Mouse (Mus musculus) NIH3T3 (cell line): ENCODE results near the gene Creb3l4.

Source experiments
- DNase-seq: peaks from one replicate; pipeline ENCODE4 v3.0.0-alpha.2; 2012; ENCODE audit warnings: low read depth

Gene Creb3l4

GRCm38 (mm10) chr3:90231507-90232333 lies 11.6 kb downstream of the Creb3l4 start, which contains the start of gene Jtb:
Gene Jtb (plus strand): TSS chr3:90231597.
- peak; percentile 95 for DNase-seq

DNA sequence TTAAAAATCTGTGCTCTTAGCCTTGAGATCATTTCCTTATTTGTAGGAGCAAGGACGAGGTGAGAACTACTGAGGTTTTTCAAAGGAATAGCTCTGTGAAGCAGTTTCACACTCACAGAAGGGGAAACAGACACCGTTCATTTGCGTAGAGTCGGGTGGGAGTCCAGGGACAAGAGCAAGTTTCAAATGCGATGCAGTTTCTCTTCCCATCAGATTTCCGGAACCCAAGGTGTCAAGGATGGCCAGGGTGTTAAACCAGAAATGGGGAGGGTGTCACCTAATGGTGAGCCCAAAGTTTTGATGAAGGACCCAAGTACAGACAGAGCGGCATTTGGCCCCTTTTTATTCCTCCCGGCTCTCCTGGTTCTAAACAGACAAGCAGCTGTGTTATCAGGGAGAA lies 12.2 kb downstream of the Creb3l4 start:
- DNase-seq = no peak

- DNase-seq = no peak
These were observed 19.0 kb downstream of the Creb3l4 start for GRCm38 (mm10) chr3:90224331-90224730.

GRCm38 (mm10) chr3:90222941-90223340 lies 20.4 kb downstream of the Creb3l4 start:
- no peak for DNase-seq

DNA sequence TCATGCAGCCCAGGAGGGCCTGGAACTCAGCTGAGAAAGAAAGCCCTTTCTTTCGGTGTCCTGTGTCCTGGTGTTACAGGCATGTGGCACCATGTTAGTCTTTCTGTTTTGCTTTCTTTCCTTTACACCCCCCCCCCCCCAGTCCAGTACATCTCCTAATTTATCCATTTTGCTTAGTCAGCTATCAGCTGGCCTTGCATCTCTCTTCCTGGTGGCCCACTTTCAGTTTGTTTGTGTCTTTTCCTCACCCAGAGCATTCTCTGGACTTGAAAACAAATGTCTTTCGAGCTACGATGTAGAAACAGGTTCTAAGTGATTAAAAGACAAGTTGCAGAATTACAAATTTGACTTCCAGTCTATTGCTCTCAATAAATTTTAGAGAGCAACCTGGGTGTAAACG lies 20.9 kb downstream of the Creb3l4 start:
- no peak for DNase-seq

- no peak for DNase-seq
These were observed 22.2 kb downstream of the Creb3l4 start for GRCm38 (mm10) chr3:90221123-90221522.

GRCm38 (mm10) chr3:90220531-90220951 lies 22.8 kb downstream of the Creb3l4 start:
- DNase-seq = peak; percentile 89

GRCm38 (mm10) chr3:90220088-90220487 lies 23.2 kb downstream of the Creb3l4 start:
- peak; percentile 85 for DNase-seq

- peak; percentile 54 for DNase-seq
These were observed 27.4 kb downstream of the Creb3l4 start for GRCm38 (mm10) chr3:90215825-90216380.

GRCm38 (mm10) chr3:90213956-90214684 lies 29.2 kb downstream of the Creb3l4 start:
- DNase-seq = no peak

GRCm38 (mm10) chr3:90213377-90213866 lies 29.9 kb downstream of the Creb3l4 start, which contains the start of the genes Rps27 and Rab13:
Gene Rps27 (minus strand): TSS chr3:90213651.
Gene Rab13 (plus strand): TSS chr3:90213695.
- DNase-seq = peak; percentile 97

DNA sequence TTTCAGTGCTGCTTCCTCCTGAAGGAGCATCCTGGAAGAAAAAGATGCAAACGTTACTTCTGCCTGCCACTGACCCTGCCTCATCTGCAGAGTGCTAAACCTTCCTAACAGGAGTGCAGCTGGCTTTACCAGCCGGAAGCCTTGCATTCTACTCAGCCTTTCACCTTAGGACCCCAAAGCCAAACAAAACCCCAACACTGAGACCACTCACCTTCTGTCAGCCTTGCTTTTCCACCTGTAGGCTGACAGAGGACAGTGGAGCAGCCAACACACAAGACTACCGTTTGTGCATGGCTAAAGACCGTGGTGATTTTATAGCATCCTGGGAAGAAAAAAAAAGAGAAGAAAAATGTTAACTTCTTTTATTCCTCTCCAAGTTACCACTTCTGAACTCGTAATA lies 30.6 kb downstream of the Creb3l4 start:
- no peak for DNase-seq

DNA sequence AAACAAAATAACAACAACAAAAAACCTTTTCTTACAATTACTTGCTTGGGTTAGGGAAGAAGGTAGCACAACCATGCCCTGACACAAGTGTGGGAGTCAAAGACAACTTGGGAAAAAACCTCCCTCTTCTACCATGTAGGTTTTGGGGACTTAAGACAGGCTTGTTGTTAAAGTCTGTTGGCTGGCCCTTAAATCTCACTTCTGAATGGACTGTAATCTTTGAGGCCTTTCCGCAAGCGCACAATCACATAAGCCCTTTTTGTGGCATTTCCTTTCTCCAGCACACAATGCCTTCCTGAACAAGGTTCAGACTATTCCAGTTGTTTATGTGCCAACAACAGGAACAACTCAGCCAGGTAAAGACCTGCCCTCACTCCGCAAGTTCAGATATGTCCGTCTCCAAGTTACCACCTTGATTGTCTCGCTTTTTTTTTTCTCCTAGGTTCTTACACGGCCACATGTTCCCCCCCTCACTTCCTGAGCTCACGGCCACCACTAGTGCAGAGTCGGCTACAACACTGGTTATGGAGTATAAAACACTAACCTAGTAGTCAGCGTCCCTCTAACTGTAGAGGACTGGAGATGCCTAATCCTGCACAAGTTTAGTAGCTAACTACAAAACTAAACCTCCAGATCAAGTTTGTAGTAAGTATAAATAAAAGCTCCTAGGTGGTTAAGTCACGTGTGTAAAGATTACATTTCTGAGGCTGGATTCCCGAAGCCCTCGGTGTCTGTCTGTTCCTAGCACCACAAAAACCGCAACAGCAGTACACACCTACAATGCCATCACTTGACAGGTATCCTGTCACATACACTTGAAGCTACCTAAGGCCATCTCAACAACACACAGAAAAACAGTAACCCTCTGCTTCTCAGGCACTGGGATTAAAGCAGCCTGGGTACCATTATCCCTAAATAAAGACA lies 31.6 kb downstream of the Creb3l4 start:
- DNase-seq = no peak

DNA sequence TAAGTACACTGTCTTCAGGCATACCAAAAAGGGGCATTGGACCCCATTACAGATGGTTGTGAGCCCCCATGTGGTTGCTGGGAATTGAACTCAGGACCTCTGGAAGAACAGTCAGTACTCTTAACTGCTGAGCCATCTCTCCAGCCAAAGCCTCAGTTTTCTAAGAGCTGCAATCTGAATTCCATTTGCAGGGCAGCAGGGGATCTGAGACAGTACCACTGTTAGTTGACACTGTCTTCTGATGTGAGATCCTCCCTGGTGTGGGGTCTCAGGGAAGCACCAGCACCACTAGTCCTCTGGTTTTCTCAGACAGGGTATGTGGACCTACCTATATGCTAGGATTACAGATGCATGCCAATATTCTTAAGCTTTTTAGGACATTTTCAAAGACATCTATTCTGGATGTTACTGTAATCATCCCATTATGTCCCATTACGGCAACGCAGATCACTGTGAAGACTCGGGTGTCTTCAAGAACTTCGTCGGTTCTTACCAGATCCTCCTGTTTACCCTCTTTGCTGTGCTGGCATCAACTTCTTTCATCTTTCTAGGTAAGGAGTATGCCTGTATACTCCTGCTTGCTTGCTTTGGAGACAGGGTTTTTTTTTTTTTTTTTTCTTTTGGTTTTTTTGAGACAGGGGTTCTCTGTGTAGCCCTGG lies 33.3 kb downstream of the Creb3l4 start:
- no peak for DNase-seq

GRCm38 (mm10) chr3:90208662-90209061 lies 34.6 kb downstream of the Creb3l4 start:
- DNase-seq = no peak

DNA sequence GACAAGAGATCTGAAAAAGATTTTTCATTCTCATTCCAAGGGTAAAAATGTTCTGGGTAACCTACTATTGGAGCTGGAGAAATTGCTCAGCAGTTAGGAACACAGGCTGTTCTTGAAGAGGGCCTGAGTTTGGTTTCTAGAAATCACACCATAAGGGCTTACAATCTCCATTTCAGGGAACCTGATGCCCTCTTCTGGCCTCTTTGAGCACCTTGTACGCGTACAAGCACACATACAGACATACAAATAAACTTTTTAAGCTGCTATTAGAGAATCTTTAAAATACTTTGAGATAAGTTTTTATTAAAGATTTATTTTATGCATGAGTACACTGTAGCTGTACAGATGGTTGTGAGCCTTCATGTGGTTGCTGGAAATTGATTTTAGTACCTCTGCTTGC lies 38.7 kb downstream of the Creb3l4 start:
- no peak for DNase-seq

DNA sequence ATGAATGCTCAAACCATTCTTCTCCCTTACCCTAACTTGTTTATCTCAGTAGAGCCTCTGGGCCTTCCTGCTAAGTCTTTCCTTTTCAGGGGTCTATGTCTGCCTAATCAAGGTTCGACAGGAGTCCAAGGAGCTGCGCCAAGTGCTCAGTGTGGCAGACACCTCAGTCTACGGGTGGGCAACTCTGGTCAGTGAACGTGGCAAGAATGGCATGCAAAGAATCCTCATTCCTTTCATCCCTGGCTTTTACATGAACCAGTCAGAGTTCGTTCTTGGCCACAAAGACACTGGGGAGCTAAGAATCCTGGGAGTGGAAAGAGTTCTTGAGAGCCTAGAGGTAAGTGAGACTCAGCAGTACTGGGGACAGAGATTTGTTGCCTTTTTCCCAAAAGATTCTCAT lies 39.7 kb downstream of the Creb3l4 start:
- no peak for DNase-seq

DNA sequence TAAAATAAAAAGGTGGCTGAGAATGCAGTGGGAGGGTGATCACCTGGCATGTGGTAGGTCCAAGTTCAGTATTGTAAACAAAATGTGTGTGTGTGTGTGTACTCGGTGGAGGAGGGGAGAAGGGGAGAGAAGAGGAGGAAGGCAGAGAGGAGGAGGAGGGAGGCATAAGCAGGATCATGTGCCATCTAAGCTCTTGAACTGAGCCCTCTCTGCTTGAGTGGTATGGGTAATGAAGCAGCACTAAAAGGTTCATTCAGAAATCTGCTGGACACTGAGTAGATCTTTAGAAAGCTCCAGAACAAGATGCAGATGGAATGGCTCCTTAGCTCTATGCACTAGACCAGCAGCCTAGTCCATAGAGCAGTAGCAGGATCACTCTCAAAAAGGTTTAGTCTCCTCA lies 40.4 kb downstream of the Creb3l4 start:
- DNase-seq = no peak

GRCm38 (mm10) chr3:90197548-90197947 lies 45.8 kb downstream of the Creb3l4 start:
- no peak for DNase-seq

GRCm38 (mm10) chr3:90195644-90196043 lies 47.7 kb downstream of the Creb3l4 start:
- no peak for DNase-seq

DNA sequence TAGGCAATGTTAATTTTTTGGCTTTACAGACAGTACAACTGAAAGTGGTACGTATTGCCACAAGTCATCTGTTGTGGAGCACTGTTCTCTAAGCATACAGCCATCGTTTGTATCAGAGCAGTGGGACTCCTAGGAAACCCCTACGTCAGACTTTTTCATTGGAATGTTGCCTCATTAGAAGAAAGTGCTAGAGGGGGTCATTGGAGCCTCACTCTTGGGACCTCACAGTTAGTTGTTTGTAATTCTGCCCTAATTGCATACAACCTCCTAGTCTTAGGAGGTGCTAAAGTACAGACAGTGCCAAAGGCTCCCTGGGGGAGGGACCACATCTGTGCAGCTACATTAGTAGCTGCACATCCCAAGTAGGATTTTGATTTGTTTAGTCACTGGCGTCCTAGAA lies 48.6 kb downstream of the Creb3l4 start:
- no peak for DNase-seq
